ENCODE assay signal across 16 mouse cellular contexts in genomic region chrX:139016540-139016939, GRCm38 (mm10).
A peak's percentile ranks its signal among the peaks of the same experiment; 100 is the strongest.
DNase-seq lines count a peak whose midpoint lies in the region; ATAC-seq and TF ChIP-seq lines count a peak whose summit lies in the region.
"Had no signal": no experiment of that assay in that cellular context is flagged by ENCODE, and none has a peak within 500 bp of the region (broad histone marks: within the 10 kb centered on the region; RNA-seq: fewer than 3 reads in every experiment).

No protein-coding gene starts in this region.

- WGBS in intestine, postnatal 0 days = 59% methylated on average over 1 of the region's 1 CpGs
- 45% methylated on average over 1 of the region's 1 CpGs for WGBS in intestine, embryonic 16.5 days
- 21% methylated on average over 1 of the region's 1 CpGs for WGBS in lung, postnatal 0 days

- no peaks in the 10 kb centered on the region for H3K9me3 ChIP-seq in intestine, postnatal 0 days (ENCODE audit: control insufficient read depth)
- H3K9me3 ChIP-seq in intestine, embryonic 16.5 days (ENCODE audit: control insufficient read depth, low read length) = no peaks in the 10 kb centered on the region
- H3K9me3 ChIP-seq in lung, postnatal 0 days (ENCODE audit: low read length) = no peaks in the 10 kb centered on the region
- H3K9me3 ChIP-seq: intestine, embryonic 15.5 days had no signal

- H3K4me3 ChIP-seq in intestine, postnatal 0 days (ENCODE audit: low read depth, low read length) = no peak overlapping the region
- H3K4me3 ChIP-seq in intestine, embryonic 16.5 days (ENCODE audit: low read length) = no peak overlapping the region
- H3K4me3 ChIP-seq in lung, postnatal 0 days (ENCODE audit: low read depth, low read length) = no peak overlapping the region
- H3K4me3 ChIP-seq: erythroblast, embryonic 14.5 days; intestine, embryonic 15.5 days had no signal

- no peak for ATAC-seq in intestine, postnatal 0 days
- ATAC-seq in intestine, embryonic 16.5 days = no peak
- no peak for ATAC-seq in lung, postnatal 0 days
- ATAC-seq: intestine, embryonic 15.5 days had no signal

- no peak overlapping the region for H3K4me2 ChIP-seq in intestine, postnatal 0 days (replicated peaks; ENCODE audit: low read depth)
- no peak overlapping the region for H3K4me2 ChIP-seq in intestine, embryonic 16.5 days (ENCODE audit: low read depth, low read length)
- H3K4me2 ChIP-seq in lung, postnatal 0 days (replicated peaks; ENCODE audit: low read depth, low read length) = no peak overlapping the region
- H3K4me2 ChIP-seq: heart, embryonic 11.5 days; intestine, embryonic 15.5 days had no signal

- DNase-seq in lung, postnatal 0 days (ENCODE audit: low spot score) = peak; percentile 58
- no peak for DNase-seq in lung, postnatal 25 days (ENCODE audit: low spot score)
- peak; percentile 60 for DNase-seq in NIH3T3 (ENCODE audit: low read depth)
- DNase-seq in retina, postnatal 1 day = peak; percentile 0
- no peak for DNase-seq in cerebellum, adult 18-20 months
- DNase-seq: adrenal gland, adult 2 months; cerebellum, adult 9-10 months; embryo, embryonic 11 days; gastrocnemius, postnatal 25 days; kidney, postnatal 25 days; left cerebral cortex, postnatal 4 days had no signal

- H3K4me1 ChIP-seq in intestine, postnatal 0 days (replicated peaks; ENCODE audit: control insufficient read depth, insufficient read depth, low read length) = no peaks in the 10 kb centered on the region
- no peaks in the 10 kb centered on the region for H3K4me1 ChIP-seq in intestine, embryonic 16.5 days (ENCODE audit: control insufficient read depth, insufficient read depth, low read length)
- no peaks in the 10 kb centered on the region for H3K4me1 ChIP-seq in lung, postnatal 0 days (ENCODE audit: insufficient read depth, low read depth, low read length)
- H3K4me1 ChIP-seq: intestine, embryonic 15.5 days had no signal

- no peaks in the 10 kb centered on the region for H3K27me3 ChIP-seq in intestine, postnatal 0 days (replicated peaks; ENCODE audit: control insufficient read depth, insufficient read depth, low read length)
- no peaks in the 10 kb centered on the region for H3K27me3 ChIP-seq in intestine, embryonic 16.5 days (replicated peaks; ENCODE audit: control insufficient read depth, insufficient read depth, low read length)
- no peaks in the 10 kb centered on the region for H3K27me3 ChIP-seq in lung, postnatal 0 days (replicated peaks; ENCODE audit: insufficient read depth, low read length)
- H3K27me3 ChIP-seq: intestine, embryonic 15.5 days had no signal

- peak; percentile 49 for TF ChIP-seq CTCF in intestine, postnatal 0 days (IDR thresholded peaks at IDR 0.05; ENCODE audit: low read depth)
- peak; percentile 56 for TF ChIP-seq CTCF in lung, postnatal 0 days (IDR thresholded peaks at IDR 0.05)

- no peak overlapping the region for H3K27ac ChIP-seq in intestine, postnatal 0 days (ENCODE audit: low read depth, low read length)
- H3K27ac ChIP-seq in intestine, embryonic 16.5 days (ENCODE audit: low read length) = no peak overlapping the region
- no peak overlapping the region for H3K27ac ChIP-seq in lung, postnatal 0 days (ENCODE audit: low read length)
- H3K27ac ChIP-seq: intestine, embryonic 15.5 days had no signal

- H3K36me3 ChIP-seq in intestine, postnatal 0 days (ENCODE audit: control insufficient read depth, insufficient read depth) = no peaks in the 10 kb centered on the region
- no peaks in the 10 kb centered on the region for H3K36me3 ChIP-seq in intestine, embryonic 16.5 days (ENCODE audit: control insufficient read depth, insufficient read depth, low read length)
- no peaks in the 10 kb centered on the region for H3K36me3 ChIP-seq in lung, postnatal 0 days (ENCODE audit: insufficient read depth, low read length)
- H3K36me3 ChIP-seq: intestine, embryonic 15.5 days had no signal

- TF ChIP-seq EP300 in lung, postnatal 0 days (IDR thresholded peaks at IDR 0.05) = no peak

- H3K9ac ChIP-seq in intestine, postnatal 0 days (ENCODE audit: low read depth, low read length) = no peak overlapping the region
- H3K9ac ChIP-seq in intestine, embryonic 16.5 days (ENCODE audit: low read depth, low read length) = no peak overlapping the region
- no peak overlapping the region for H3K9ac ChIP-seq in lung, postnatal 0 days (replicated peaks; ENCODE audit: low read depth)
- H3K9ac ChIP-seq: intestine, embryonic 15.5 days had no signal

Comparison
In these comparisons a context has a peak if more than half of its experiments do, and no peak if none do; other contexts are left out.
1. DNase-seq: peak in lung, postnatal 0 days (single experiment), NIH3T3 (single experiment) and retina, postnatal 1 day (single experiment); none in lung, postnatal 25 days (single experiment) and cerebellum, adult 18-20 months (0 of 2).